Mouse (Mus musculus) limb, embryonic 11.5 days (tissue): Measurements from ENCODE around the gene Tyro3. TPM values are rescaled to one million over a fixed set of nuclear protein-coding genes. Genes with fewer than 3 reads are reported as not detected.

Source experiments
- ATAC-seq: fragments of 200-750 bp; cut with Nextera tagmentation; 2 replicates; pipeline ENCODE4 v1.8.0; 2017; ENCODE audit warnings: low read depth; ENCODE audit not compliant: insufficient number of reproducible peaks, low FRiP score, low TSS enrichment
- DNase-seq: peaks from one replicate; pipeline ENCODE4 v3.0.0-alpha.2; 2015; ENCODE audit warnings: low spot score
- H3K27ac ChIP-seq: fragments of 300-500 bp; sonication (generic); replicated peaks from 2 replicates; pipeline ENCODE4 v1.5.1; 2014; ENCODE audit warnings: low read depth, mild to moderate bottlenecking, low read length
- H3K27me3 ChIP-seq: fragments of 300-500 bp; sonication (generic); 2 replicates; pipeline ENCODE4 v1.6.1; 2014; ENCODE audit warnings: mild to moderate bottlenecking, low read length, mixed read lengths; ENCODE audit not compliant: control insufficient read depth, insufficient read depth
- H3K36me3 ChIP-seq: fragments of 300-500 bp; sonication (generic); 2 replicates; pipeline ENCODE4 v1.6.1; 2014; ENCODE audit warnings: mild to moderate bottlenecking, low read length, moderate library complexity, mixed read lengths; ENCODE audit not compliant: control insufficient read depth, insufficient read depth
- H3K4me1 ChIP-seq: fragments of 300-500 bp; sonication (generic); 2 replicates; pipeline ENCODE4 v1.6.1; 2014; ENCODE audit warnings: low read length, mixed read lengths; ENCODE audit not compliant: control insufficient read depth, insufficient read depth
- H3K4me2 ChIP-seq: fragments of 300-500 bp; sonication (generic); 2 replicates; pipeline ENCODE4 v1.6.1; 2014; ENCODE audit warnings: low read depth, mild to moderate bottlenecking, moderate library complexity; ENCODE audit not compliant: severe bottlenecking
- H3K4me3 ChIP-seq: fragments of 300-500 bp; sonication (generic); 2 replicates; pipeline ENCODE4 v1.5.1; 2014; ENCODE audit warnings: low read depth, low read length
- H3K9ac ChIP-seq: fragments of 300-500 bp; sonication (generic); 2 replicates; pipeline ENCODE4 v1.6.1; 2014; ENCODE audit warnings: mild to moderate bottlenecking, low read length
- H3K9me3 ChIP-seq: fragments of 300-500 bp; sonication (generic); 2 replicates; pipeline ENCODE4 v1.6.1; 2016; ENCODE audit warnings: low read length; ENCODE audit not compliant: control insufficient read depth
- WGBS: fragments of 180-500 bp; shearing (Covaris S2); extraction: QIAGEN DNeasy Blood & Tissue Kit; methylation state at CpG from one replicate; pipeline ENCODE4 v1.1.7; 2014; 5-methylcytosine and 5-hydroxymethylcytosine counted together
- polyA plus RNA-seq: library from polyadenylated mRNA; unstranded; fragments of >200 nt; fragmentation: Nextera tagmentation; extraction: Ambion mirVana; gene quantifications from 2 replicates; pipeline ENCODE4 v1.2.1, GENCODE M21; 2014

Gene Tyro3
- polyA plus RNA-seq, 1 experiment from 2014 or later, result 27.0 TPM

- H3K27ac ChIP-seq, result no peak overlapping the region
- no peaks in the 10 kb centered on the region for H3K9me3 ChIP-seq
- H3K4me1 ChIP-seq, result no peaks in the 10 kb centered on the region
- no peak overlapping the region for H3K4me3 ChIP-seq
- DNase-seq (no peak), ATAC-seq (no peak)
- H3K9ac ChIP-seq, result no peak overlapping the region
- no peaks in the 10 kb centered on the region for H3K36me3 ChIP-seq
- 80% methylated on average over 4 of the region's 4 CpGs for WGBS
- no peak overlapping the region for H3K4me2 ChIP-seq
- no peaks in the 10 kb centered on the region for H3K27me3 ChIP-seq
These were observed 49.4 kb downstream of the Tyro3 start for GRCm38 (mm10) chr2:119846929-119847328.

GRCm38 (mm10) chr2:119853811-119854210 is 56.3 kb downstream of the Tyro3 start:
- WGBS, result 85% methylated on average over 4 of the region's 4 CpGs
- Histone ChIP-seq H3K9ac (no peak overlapping the region), H3K4me1 (no peaks in the 10 kb centered on the region), H3K4me3 (no peak overlapping the region), H3K9me3 (no peaks in the 10 kb centered on the region), H3K27ac (no peak overlapping the region), H3K36me3 (no peaks in the 10 kb centered on the region), H3K4me2 (no peak overlapping the region), H3K27me3 (no peaks in the 10 kb centered on the region)
- ATAC-seq, result no peak
- DNase-seq, result no peak

GRCm38 (mm10) chr2:119855310-119855850 is 57.8 kb downstream of the Tyro3 start:
- no peaks in the 10 kb centered on the region for H3K9me3 ChIP-seq
- no peak overlapping the region for H3K4me3 ChIP-seq
- no peak for ATAC-seq
- H3K9ac ChIP-seq, result no peak overlapping the region
- no peaks in the 10 kb centered on the region for H3K36me3 ChIP-seq
- 68% methylated on average over 6 of the region's 6 CpGs for WGBS
- no peak for DNase-seq
- no peak overlapping the region for H3K4me2 ChIP-seq
- H3K27me3 ChIP-seq, result no peaks in the 10 kb centered on the region
- H3K4me1 ChIP-seq, result no peaks in the 10 kb centered on the region
- no peak overlapping the region for H3K27ac ChIP-seq

GRCm38 (mm10) chr2:119857341-119857740 is 59.8 kb downstream of the Tyro3 start:
- H3K27me3 ChIP-seq, result no peaks in the 10 kb centered on the region
- ATAC-seq (no peak), DNase-seq (no peak)

DNA sequence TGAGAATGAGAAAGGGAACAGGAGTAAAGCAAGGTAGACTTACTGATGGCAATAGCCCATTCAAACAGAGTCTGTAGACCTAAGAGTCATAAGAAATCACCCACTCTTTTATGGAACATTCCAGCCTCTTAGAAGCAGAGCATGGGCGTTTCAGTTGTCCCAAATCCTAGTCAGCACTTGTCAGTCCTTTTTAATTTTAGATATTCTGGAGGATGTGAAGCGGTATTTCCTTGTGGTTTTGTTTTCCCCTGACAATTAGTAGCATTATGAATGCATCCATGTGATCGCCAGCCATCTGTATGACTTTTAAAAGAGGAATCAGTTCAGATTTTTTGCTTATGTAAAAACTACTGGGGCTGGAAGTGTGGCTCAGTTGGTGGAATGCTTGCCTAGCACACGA is 67.0 kb downstream of the Tyro3 start:
- Histone ChIP-seq H3K4me3 (no peak overlapping the region), H3K9ac (no peak overlapping the region), H3K4me2 (no peak overlapping the region), H3K27me3 (no peaks in the 10 kb centered on the region), H3K36me3 (no peaks in the 10 kb centered on the region), H3K9me3 (no peaks in the 10 kb centered on the region), H3K4me1 (no peaks in the 10 kb centered on the region), H3K27ac (no peak overlapping the region)
- 74% methylated on average over 4 of the region's 4 CpGs for WGBS
- no peak for ATAC-seq
- no peak for DNase-seq

More at GRCm38 (mm10) chr2:119857341-119857740, 59.8 kb downstream of the Tyro3 start:
- H3K27ac ChIP-seq, result no peak overlapping the region
- H3K4me1 ChIP-seq, result no peaks in the 10 kb centered on the region
- 89% methylated on average over 2 of the region's 2 CpGs for WGBS
- no peaks in the 10 kb centered on the region for H3K9me3 ChIP-seq
- no peaks in the 10 kb centered on the region for H3K36me3 ChIP-seq
- no peak overlapping the region for H3K4me2 ChIP-seq
- no peak overlapping the region for H3K4me3 ChIP-seq
- no peak overlapping the region for H3K9ac ChIP-seq

Other genes with a start within 250 kb of the Tyro3 start
- gene Nusap1, start 179.4 kb upstream of the Tyro3 start, polyA plus RNA-seq, result 90.4 and 94.3 TPM in 2 replicates
- 33.0 and 35.6 TPM in 2 replicates for gene Oip5, start 179.3 kb upstream of the Tyro3 start, polyA plus RNA-seq
- gene Ndufaf1, start 134.9 kb upstream of the Tyro3 start, polyA plus RNA-seq, result 43.4 and 51.7 TPM in 2 replicates
- 46.1 and 48.0 TPM in 2 replicates for gene Rtf1, start 122.7 kb upstream of the Tyro3 start, polyA plus RNA-seq
- gene Itpka, start 55.4 kb upstream of the Tyro3 start, polyA plus RNA-seq, result 0.64 and 0.81 TPM in 2 replicates
- not detected in 2 replicates for gene Ltk, start 37.3 kb upstream of the Tyro3 start, polyA plus RNA-seq
- gene Rpap1, start 10.2 kb upstream of the Tyro3 start, polyA plus RNA-seq, result 26.3 and 30.7 TPM in 2 replicates
- 33.1 and 36.0 TPM in 2 replicates for gene Mga, start 99.5 kb downstream of the Tyro3 start, polyA plus RNA-seq
- 2.9 and 3.5 TPM in 2 replicates for gene Mapkbp1, start 175.0 kb downstream of the Tyro3 start, polyA plus RNA-seq
- 18.5 and 22.2 TPM in 2 replicates for gene Jmjd7, start 229.8 kb downstream of the Tyro3 start, polyA plus RNA-seq
- gene Gm28042, start 229.8 kb downstream of the Tyro3 start, polyA plus RNA-seq, result 1.6 and 3.5 TPM in 2 replicates
- gene Pla2g4b, start 235.7 kb downstream of the Tyro3 start, polyA plus RNA-seq, result 1.4 and 1.9 TPM in 2 replicates